Mouse (Mus musculus) spleen, postnatal 36 days (tissue): ENCODE data around the gene Hdac7.

ENCODE experiments used
- DNase-seq, 2 experiments: peaks; one replicate each; pipeline ENCODE4 v3.0.0; 2022; ENCODE audit warnings: low spot score in 2 of 2, mixed read lengths in 1 of 2

Hdac7 gene

DNA sequence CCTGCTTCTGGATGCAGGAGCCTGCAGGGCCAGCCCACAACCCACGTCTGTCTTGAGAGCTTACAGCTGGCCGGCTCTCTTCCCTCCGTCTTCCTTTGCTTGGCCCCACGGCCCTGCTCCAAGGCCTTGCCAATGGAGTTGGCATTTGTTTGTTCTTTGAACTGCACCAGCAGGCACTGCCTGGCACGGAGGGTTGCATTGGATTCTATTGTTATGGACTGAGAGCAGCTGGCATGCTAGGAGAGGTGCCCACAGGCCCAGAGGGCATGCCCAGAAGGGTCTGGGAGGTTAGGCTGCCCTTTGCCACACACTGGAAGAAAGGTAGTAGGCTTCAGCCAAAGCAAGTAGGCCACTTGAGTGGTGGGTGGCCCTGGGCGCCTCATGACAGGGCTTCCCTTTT, 55.5 kb downstream of the Hdac7 start:
- no peak for DNase-seq

DNA sequence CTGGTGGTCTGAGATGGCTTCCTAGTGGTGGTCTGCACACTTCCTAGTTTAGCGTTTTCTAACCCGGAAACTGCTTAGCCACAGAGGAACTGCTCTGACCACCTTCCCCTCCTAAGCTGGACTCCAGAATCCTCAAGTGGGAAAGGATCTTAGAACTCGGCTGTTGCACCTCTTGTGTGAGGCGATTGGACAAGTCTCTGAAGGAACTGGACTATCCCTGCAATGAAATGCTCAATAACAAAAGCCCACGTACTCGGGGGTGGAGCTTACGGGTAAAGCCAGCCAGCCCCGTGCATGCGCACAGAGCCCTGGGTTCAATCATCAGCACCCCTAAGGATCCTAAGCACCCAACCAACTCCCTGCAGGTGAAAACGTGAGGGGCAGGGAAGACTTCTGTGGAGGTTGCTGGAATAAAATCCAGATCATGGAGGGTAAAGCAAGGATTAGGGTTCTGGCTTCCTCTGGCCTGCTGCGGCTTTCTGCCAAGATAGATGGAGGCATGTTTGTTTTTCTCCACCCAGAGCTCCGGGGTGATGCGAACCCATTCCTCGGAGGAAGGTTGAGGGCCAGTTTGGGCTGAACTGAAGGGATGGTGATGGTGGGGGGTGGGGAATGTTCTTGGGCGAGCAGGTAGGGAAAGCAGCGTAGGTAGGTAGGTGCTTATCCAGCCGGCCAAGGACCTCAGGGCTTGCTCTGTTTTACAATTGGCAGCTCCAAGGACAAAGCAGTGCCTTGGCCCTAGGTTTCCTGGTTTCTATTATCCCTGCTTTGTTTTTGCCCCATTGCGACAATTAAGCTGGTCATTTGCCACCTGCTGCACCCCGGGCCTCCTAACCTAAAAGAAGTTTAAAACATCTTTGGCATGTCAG, 56.3 kb downstream of the Hdac7 start:
- peak in 1 of 2 experiments; percentile 18 for DNase-seq

DNA sequence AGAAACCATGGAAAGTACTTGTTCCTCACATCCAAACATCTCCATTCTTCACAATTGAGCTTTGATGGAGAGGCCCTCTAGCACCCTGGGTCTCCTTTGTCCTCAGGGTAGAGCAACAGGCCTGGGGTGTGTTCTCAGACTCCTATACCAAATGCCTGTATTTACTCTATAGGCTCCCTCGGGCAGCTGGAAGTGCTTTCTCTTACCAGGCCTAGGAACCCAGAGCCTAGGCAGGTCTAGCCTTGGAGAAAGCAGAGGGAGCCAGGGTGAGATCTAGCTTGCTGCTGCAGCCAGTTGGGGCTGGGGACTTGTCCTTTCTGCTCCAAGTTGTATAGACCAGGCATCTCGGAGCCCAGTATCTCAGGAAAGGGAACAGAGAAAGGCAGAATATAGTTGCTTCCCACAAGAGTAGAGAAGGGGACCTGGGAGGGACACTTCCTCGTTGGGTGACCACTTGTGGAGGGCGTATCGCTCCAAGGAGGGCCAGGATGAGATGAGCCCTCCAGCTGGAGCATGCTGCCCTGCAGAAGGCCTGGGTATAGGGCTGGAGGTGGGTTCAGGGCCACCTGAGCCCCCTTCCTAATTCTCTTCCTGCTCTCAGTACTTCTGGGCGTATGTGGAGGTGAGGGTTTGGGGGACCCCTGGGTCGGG, 57.0 kb downstream of the Hdac7 start:
- DNase-seq: no peak

DNA sequence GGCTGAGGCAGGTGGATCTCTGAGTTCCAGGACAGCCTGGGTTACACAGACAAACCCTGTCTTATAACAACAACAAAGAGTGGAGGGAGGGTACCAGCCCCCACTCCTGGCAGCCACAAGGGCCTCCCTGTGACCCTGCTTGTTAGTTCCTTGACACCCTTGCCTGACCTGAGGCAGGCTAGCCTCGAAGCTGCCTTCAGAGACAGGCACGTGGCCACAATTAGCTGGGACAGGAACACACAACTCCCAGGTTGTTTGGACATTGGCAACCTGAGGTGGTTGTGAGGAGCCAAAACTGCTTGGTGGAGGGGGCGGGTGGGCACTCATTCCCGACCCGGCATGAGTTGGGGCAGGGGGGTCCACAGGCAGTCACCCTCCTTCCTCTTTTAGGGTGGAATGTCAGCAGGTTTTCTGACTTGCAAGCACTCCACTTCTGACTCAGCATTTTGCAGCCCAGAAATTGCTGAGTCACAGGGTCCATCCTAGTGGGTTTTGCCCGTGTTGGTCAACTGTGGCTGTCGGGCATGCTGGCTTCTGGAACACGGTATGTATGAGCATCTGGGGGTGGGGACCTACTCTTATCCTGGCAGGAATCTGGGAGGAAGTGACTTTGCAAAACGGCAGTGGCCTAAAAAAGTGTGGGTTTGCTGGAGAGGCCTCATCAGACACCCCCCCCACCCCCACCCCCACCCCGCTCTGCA, 57.7 kb downstream of the Hdac7 start:
- peak; percentile 37 to 61 for DNase-seq

DNA sequence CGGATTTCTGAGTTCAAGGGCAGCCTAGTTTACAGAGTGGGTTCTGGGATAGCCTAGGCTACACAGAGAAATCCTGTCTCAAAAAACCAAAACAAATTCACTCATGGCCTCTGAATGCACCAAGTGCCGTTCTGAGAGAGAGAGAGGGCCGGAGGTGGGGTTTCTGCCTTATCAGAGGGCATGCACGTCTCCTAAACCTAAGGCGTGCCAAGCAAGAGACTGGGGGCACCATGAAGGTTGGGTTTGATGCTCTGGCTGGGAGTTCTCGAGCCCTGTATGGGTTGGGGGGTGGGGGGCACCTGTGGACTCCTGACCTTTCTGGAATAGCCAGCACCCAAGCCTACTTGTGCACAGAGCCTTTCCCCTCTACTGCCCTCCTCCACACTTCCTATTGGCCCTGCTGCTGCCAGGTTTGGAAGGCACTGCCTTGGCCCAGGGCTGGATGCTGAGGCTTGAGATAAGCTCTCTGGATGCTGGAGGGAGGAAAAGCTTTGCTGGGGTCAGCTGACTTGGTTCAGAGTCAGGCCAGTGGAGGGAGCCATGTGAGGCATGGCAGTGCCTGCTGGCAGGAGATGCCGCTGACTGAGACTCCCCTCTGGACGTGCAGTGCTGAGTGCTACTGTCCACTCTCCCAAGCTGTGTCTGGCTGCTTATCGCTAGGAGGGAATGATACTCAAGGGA, 58.4 kb downstream of the Hdac7 start:
- peak; percentile 54 to 69 for DNase-seq

DNA sequence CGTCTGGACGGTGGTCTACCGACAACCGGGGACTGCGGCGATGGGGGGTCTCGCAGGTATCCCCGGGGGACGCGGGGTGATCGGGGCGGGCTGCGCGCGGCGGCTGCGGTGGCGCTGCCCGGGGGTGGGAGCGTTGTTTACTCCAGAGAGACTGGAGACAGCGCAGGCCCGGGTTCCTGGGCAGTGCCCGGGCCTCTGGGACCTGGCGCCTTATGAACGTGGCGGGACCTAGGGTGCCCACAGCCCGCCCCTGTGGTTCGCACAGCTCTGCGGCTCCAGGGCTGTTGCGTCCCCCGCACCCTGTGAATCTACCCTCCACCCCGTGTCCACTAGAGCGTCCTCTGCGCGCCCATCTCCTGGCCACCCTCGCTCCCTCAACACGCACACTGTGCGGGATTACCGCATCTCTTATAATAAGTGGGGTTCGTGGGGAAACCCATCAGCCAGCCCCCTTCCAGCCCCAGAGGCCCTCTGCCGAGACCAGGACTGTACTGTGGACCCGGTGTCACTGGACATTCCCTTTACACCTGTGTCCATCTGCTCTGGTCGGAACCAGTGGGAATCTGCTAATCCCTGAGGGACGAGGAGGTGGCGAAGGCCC, 59.6 kb downstream of the Hdac7 start:
- no peak for DNase-seq

DNA sequence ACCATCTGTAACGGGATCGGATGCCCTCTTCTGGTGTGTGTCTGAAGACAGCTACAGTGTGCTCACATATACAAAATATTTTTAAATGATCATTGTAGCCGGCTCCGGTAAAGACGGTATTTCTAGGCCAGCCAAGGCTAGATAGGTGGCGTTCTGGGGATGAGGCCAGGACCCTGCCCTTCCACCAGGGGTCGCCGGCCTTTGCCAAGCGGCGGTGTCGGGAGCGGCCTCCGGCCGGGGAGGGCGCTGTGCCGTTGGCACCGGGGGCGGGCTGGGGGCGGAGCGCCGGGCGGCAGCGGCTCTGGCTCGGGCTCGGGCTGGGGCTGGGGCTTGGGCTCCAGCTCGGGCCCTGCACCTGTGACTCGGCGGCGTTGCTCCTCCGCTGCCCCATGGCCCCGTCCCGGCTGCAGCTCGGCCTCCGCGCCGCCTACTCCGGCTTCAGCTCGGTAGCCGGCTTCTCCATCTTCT, 60.2 kb downstream of the Hdac7 start:
- DNase-seq: peak; percentile 89 to 91

DNA sequence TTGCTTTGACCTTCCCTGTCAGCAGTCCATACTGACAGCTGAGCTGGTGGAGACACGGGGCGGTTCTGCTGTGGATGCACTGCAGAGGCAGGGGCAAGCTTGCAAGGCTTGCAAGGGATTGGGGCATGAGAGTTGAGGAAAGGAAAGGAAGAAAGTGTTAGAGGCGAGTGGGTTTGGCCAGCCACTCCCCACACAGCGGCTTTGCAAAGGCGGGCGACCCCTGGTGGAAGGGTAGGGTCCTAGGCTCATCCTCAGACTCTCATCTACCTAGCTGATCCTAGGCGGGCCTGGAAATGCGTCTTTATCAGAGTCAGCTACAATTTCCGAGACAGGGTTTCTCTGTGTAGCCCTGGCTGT, 61.6 kb downstream of the Hdac7 start:
- DNase-seq: peak; percentile 80 to 85

DNA sequence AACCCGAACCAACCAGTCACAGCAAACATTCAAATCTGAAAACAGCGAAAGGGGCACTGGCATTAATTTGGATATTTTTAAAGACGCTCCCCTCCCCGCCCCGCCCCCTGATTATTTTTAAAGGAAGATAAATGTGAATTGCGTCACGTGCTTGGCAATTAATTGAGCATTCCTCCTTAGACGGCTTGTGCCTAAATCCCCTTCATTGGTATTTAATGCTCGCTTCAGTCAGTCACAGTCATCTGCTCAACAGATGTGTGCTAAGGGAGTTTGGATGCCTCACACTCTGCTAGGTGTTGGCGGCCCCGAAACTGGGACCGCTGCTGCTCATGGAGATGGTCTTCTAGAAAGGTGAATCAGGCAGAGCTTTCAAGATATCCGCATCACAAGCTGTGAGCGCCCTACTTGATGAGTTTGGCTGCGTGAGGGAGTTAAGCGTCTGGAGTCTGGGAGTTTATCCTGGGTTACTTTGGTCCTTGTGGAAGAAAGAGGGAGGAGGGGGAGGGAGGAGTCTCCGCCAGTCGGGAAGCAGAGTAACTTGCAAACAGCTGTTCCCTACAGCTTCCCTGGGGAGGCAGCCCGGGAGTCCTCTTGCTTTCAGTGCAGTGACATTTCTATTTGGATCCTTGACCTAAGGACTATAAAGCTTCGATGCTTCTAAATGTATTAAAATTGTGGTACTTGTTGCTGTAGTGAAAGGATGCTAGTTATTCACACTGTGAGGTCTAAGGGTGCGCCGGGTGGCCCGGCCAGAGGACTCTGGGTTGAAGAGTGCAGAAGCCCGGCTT, 62.1 kb downstream of the Hdac7 start:
- DNase-seq: no peak

DNA sequence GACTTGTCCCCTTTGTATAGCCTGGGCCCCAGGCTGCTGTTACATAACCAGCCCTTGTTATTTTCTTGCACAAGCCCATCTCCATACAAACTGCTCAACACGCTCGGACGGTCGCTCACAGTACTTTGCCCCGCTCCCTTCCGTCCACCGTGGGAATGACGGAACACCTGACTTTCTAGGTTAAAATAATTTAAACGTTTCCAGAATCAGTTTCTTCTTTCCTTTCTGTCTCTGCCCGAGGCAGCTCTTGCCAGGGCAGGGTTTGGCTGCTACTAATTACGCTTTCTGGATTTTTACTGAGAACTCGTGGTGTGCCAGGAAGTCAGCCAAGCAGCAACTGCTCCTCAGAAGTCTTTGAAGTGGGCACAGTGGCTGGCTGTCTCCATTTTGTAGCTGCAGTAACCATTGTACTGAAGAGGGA, 63.7 kb downstream of the Hdac7 start:
- no peak for DNase-seq

DNA sequence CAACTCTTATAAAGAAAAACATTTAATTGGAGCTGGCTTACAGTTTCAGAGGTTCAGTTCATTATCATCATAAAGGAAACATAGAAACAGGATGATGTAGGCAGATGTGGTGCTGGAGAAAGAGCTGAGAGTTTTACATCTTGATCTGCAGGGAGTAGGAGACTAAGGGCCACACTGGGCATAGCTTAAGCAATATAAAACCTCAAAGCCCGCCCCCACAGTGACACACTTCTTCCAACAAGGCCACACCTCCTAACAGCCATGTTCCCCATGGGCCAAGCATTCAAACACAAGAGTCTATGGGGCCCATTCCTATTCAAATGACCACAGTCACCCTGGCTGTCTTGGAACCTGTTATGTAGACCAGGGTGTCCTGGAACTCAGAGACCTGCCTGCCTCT, 64.7 kb downstream of the Hdac7 start:
- no peak for DNase-seq

DNA sequence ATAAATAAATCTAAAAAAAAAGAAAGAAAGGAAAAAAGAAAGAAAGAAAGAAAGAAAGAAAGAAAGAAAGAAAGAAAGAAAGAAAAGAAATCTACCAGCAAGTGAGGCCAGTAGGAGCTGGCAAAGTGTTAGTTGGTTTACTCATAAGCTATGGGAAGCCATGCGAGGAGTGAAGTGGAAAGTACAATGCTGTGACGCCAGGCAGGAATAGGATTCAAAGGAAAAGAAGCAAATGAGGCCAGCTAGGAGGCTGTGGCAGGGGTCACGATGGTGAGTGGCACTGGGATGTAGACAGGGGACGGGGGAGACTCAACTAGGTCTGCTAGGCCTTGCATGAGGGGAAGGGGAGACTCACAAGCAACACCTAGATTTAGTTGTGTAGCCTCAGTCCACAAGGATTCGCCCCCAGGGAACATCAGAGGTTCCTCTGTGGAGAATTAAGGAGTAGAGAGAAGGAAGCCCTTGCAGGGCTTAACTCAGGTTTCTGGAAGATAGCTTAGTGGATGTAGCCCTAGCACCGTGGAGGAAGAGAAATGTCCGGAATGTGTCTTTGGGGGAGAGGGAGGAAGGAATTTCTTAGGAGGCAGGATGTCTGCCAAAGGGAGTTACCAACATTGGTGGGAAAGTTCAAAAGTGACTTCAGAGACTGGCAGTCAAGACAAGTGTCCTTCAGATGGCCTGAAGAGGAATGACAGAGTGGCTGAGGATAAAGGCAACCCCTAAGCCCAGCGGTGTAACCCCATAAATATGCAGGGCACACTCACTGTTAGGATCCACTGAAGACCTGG, 65.8 kb downstream of the Hdac7 start, which contains the start of gene Slc48a1:
Slc48a1 (plus strand) TSS at position 210 of the 788 bp plus-strand sequence.
- DNase-seq: no peak

DNA sequence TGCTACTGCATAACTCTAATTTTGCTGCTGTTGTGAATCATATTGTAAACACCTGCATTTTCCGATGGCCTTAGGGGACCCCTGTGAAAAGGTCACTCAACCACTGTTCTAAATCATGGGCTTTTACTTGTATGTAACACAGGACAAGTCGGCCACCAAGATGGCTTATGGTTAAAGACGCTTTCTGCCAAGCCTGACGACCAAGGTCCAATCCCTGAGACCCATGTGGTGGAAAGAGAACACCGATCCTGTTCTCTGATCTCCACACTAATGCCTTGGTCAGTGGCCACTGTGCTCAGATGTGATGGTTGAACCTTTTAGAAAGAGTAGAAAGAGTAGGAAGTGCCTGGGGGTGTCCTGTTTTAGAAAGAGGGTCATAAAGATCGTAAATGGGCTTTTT, 67.4 kb downstream of the Hdac7 start:
- no peak for DNase-seq

DNA sequence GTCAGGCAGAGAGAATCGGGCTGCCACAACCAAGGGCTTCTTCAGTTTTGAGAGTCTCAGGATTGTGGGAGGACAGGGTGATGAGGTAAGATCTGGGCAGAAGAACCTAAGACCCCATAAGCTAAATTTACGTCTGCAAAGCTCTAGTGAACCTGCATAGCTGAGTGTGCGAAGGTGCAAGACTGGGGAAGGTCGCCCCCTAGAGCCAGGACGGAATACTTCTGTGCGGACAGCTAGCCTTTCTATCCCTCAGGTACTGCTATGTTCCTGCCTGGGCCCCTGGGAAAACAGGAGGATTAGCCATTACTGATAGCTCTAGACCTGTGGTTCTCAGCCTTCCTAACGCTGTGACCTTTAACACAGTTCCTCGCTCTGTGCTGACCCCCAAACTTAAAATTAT, 67.8 kb downstream of the Hdac7 start:
- peak; percentile 65 to 68 for DNase-seq

DNA sequence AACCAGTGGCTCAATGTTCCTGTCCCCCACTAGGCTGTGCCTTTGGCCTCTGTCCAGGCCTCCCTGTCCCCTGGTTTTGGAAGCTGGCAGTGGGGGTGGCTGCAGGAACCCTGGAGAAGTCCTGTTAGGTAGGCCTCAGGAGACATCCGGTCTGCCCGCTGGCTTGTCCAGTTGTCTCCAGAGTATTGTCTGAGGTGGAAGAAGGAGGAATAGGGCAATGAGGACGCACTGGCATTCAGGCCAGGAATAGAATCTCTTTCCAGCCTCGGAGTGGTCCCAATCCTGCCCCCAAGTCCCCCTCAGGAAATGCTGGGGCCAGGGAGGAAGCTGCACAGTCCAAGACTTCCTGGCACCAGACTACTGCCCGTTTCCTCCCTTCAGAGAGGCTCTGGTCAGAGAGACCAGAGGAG, 70.3 kb downstream of the Hdac7 start:
- no peak for DNase-seq

DNA sequence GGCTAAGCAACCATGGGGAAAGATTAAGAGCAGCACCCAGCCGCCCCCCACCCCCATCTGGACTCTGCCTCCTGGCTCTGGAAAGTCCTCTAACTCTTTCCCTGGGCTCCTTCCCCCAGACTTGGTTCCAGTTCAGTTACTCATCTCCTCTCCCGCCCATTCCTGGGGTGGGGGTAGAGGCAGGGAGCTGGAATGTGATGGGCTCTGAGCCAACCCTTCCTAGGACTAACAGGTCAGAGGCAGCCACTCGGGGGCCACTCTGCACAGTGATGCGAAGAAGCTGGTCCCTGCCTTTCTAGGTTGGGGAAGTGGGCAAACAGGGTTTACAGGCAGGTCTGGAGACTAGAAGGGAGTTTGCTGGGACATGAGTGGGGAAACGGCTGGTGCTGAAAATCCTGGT, 71.2 kb downstream of the Hdac7 start:
- DNase-seq: no peak

DNA sequence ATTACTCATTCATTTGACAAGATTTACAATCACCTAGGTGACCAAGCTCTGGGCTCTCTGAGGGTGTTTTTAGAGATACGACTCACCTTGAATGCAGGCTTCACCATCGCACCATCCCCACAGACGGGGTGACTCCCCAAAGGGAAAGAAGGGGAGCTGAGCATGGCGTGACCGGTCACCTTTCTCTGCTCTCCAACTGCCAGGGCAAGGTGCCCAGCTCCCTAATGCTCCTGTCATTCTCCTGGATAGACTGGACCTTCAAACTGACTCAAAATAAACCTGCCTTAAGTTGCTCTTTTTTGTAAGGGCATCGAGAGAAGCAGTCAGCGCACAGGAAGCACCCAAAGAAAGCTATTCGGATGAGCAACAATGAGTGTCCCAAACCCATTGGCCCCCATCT, 74.0 kb downstream of the Hdac7 start:
- DNase-seq: no peak

DNA sequence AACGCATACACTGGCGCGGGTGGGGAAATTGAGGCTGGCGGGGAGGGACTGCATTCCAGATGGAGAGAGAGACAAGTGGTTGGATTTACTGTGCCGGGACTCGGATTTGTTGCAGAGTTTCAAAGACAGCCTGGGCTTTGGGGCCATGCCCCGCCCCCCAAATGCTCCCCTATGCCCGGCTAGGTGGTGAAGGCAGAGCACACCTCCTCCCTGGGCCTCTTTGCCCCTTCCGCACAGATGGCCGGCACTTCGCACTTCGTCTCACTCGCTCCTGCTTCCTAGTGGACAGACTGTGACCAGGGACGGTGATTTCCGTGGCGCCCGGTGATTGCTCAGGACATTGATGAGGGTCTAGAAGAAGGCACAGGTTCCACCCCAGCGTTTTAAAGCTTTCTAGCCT, 76.1 kb downstream of the Hdac7 start:
- DNase-seq: no peak

DNA sequence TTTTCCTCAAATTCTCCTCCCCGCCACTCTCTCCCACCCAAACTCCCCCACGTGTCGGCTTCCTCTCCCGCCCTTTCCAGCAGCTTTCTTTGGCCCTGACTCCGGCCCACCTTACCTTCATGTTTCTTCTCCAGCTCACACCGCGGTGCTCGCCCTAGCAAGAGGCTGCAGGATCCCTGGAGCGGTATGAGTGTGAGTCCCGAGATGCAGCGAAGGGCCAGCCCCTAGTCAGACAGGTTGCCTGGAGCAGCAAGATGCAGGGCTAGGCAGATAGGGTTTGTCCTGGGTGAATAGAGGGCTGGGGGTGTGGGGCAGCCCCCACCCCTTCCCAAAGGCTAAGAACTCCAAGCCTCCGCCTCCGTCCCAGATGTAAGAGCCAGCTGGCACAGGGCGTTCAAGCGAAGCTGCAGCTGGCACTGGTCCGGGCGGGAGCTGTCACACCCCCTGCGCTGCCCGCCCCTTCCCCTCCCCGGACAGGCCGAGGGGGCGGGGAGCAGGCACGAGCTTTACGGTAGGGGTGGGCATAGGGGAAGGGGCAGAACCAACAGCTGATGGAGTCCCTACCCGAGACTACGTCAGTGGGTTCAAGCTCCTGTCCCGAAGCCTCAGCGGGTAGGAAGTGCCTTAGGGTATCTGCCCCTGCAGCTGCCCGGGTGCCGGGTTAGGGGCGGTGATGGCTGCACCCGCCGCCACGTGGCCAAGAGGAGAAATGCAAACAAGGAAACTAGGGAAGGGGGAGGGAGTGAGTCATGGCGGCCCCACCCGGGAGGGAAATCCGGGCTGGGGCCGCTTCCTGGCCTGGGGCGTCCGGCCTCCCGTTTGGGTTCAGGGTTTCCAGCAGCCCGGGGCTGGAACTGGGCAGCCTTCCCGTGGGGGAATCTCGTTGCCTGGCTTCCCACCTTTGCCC, 76.8 kb downstream of the Hdac7 start, which contains the start of gene Rapgef3:
Rapgef3 (minus strand) TSS at position 693 of the 907 bp plus-strand sequence.
- DNase-seq: peak; percentile 82 to 84
